Mouse (Mus musculus): ENCODE data around the gene Schip1. TPM values are rescaled to one million over a fixed set of nuclear protein-coding genes. Genes with fewer than 3 reads are reported as not detected.

The Schip1 gene
- polyA plus RNA-seq, 1 experiment from 2014 or later = 60.3 TPM

DNA sequence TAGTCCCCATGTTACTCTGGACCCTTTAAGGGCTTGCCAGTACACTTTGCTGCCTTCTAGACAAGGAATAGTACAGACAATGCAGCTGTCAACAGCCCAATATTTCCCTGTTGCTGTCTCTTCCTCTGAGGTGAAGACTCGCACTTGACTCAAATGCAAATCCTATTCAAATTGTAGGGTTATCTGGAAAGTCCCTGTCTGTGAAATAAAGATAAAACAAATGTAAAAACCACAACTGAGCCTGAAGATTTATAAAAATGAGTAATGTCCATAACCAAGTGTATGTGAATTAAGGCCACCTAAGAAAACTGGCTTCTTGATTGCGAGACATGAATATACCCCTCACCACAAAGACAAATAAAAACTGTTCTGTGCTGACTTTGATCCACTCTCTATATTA is 175.3 kb downstream of the Schip1 start:
- H3K4me2 ChIP-seq (ENCODE audit: low read depth, low read length) = no peak overlapping the region
- ATAC-seq (replicated peaks; ENCODE audit: extremely low read depth, insufficient read depth, low FRiP score) = no peak
- no peaks in the 10 kb centered on the region for H3K27me3 ChIP-seq (ENCODE audit: control insufficient read depth, insufficient read depth, low read length)

DNA sequence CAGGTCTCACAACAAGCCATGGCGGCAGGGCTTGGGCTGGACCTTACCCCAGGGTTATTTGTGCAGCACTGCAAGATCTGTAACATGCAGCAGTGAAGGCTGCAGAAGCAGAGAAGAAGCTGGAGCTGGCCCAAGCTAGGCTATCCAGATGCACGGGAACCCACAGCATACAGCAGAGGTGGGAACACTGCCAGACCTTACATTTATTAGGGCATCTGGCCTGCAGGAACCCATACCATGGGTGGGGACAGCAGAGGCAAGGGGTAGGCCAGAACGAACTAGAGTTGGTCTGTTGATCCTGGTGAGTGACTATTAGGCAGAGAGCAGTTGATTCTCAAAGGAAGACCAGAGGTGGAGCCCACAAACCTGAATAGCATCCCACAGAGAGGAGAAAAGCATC is 178.6 kb downstream of the Schip1 start:
- H3K9ac ChIP-seq (ENCODE audit: low read length) = no peak overlapping the region
- H3K4me2 ChIP-seq (ENCODE audit: low read depth, low read length) = no peak overlapping the region
- ATAC-seq (replicated peaks; ENCODE audit: extremely low read depth, insufficient read depth, low FRiP score) = no peak
- no peaks in the 10 kb centered on the region for H3K9me3 ChIP-seq (replicated peaks; ENCODE audit: control insufficient read depth, low read length)
- H3K36me3 ChIP-seq (ENCODE audit: control insufficient read depth, insufficient read depth) = no peaks in the 10 kb centered on the region
- H3K4me1 ChIP-seq (ENCODE audit: control insufficient read depth, insufficient read depth, low read length) = 0 out of 2 replicates have a peak, but pooled peaks cover 2% of the 10 kb centered on the region
- no peak overlapping the region for H3K27ac ChIP-seq (ENCODE audit: low read length)
- 63% methylated on average over 3 of the region's 3 CpGs for WGBS
- no peak overlapping the region for H3K4me3 ChIP-seq (ENCODE audit: low read length)
- H3K27me3 ChIP-seq (ENCODE audit: control insufficient read depth, insufficient read depth, low read length) = no peaks in the 10 kb centered on the region

More for the DNA sequence above, 175.3 kb downstream of the Schip1 start:
- 83% methylated on average over 2 of the region's 2 CpGs for WGBS
- H3K4me1 ChIP-seq (ENCODE audit: control insufficient read depth, insufficient read depth, low read length) = no peaks in the 10 kb centered on the region
- no peak overlapping the region for H3K4me3 ChIP-seq (ENCODE audit: low read length)
- H3K36me3 ChIP-seq (ENCODE audit: control insufficient read depth, insufficient read depth) = no peaks in the 10 kb centered on the region
- no peak overlapping the region for H3K9ac ChIP-seq (ENCODE audit: low read length)
- H3K9me3 ChIP-seq (replicated peaks; ENCODE audit: control insufficient read depth, low read length) = no peaks in the 10 kb centered on the region
- H3K27ac ChIP-seq (ENCODE audit: low read length) = no peak overlapping the region

DNA sequence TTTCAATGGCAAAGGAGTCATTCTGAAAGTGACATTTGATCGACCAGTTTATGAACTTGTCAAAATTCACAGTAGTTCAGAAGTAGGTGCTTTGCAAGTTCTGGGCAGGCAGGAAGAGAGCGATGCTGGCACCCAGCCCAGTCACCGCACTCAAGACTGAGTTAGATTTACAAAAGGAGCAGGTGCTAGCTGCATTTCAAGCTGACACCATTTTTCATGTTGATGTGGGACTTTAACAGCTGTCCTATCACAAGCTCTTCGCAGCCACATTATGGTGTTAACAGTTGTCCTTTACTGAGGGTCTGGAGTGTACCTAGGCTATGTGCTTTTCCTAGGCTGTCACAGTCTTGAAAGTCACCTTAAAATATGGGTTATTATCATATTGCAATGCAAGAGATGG is 181.6 kb downstream of the Schip1 start:
- Histone ChIP-seq H3K27ac (ENCODE audit: low read length) (no peak overlapping the region), H3K36me3 (ENCODE audit: control insufficient read depth, insufficient read depth) (no peaks in the 10 kb centered on the region), H3K4me1 (ENCODE audit: control insufficient read depth, insufficient read depth, low read length) (0 out of 2 replicates have a peak, but pooled peaks cover 2% of the 10 kb centered on the region), H3K9me3 (replicated peaks; ENCODE audit: control insufficient read depth, low read length) (no peaks in the 10 kb centered on the region), H3K9ac (ENCODE audit: low read length) (no peak overlapping the region), H3K4me2 (ENCODE audit: low read depth, low read length) (no peak overlapping the region), H3K27me3 (ENCODE audit: control insufficient read depth, insufficient read depth, low read length) (no peaks in the 10 kb centered on the region), H3K4me3 (ENCODE audit: low read length) (no peak overlapping the region)
- ATAC-seq (replicated peaks; ENCODE audit: extremely low read depth, insufficient read depth, low FRiP score) = no peak
- WGBS = 57% methylated on average over 4 of the region's 4 CpGs

DNA sequence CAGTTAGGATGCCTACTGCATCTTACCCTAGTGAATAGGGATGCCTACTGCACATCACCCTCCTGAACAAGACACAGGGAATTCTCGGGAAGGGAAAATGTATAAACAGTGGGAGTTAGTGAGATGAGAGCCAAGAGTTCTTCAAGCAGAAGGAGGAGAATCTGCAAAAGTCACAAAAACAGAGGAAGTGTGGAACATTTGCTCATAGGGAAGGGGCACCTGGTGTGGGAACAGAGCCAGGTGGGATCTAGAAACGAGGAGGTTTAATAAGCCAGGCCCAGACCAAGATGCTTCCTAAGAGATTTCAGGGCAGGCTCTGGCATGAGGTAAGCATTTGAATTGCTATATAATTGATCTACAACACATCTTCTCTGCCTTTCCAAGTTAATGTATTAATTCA is 186.0 kb downstream of the Schip1 start:
- Histone ChIP-seq H3K9me3 (replicated peaks; ENCODE audit: control insufficient read depth, low read length) (no peaks in the 10 kb centered on the region), H3K4me3 (ENCODE audit: low read length) (no peak overlapping the region), H3K27me3 (ENCODE audit: control insufficient read depth, insufficient read depth, low read length) (no peaks in the 10 kb centered on the region), H3K9ac (ENCODE audit: low read length) (no peak overlapping the region), H3K36me3 (ENCODE audit: control insufficient read depth, insufficient read depth) (no peaks in the 10 kb centered on the region), H3K4me2 (ENCODE audit: low read depth, low read length) (no peak overlapping the region), H3K4me1 (ENCODE audit: control insufficient read depth, insufficient read depth, low read length) (0 out of 2 replicates have a peak, but pooled peaks cover 2% of the 10 kb centered on the region), H3K27ac (ENCODE audit: low read length) (no peak overlapping the region)
- no peak for ATAC-seq (replicated peaks; ENCODE audit: extremely low read depth, insufficient read depth, low FRiP score)
- WGBS = 55% methylated on average over 2 of the region's 2 CpGs

DNA sequence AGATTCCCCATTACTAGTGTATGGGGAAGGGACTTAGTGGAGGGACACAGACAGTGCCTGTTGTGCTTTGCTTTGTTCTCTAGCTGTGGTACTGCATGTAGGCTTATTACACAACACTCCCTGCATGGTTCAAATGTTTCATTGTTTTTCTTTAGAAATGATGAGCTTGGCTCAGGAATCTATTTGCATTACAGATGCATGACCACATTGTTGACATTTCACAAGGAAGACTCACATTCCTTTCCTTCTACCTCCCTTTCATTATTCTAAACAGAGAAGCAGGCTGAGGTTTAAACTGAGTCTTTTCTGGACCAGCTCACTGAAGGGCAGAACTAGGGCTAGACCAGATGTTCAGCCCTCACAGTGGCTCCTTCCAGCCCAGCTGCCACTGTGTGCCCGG is 187.7 kb downstream of the Schip1 start:
- H3K4me1 ChIP-seq (ENCODE audit: control insufficient read depth, insufficient read depth, low read length) = no peaks in the 10 kb centered on the region
- H3K4me3 ChIP-seq (ENCODE audit: low read length) = no peak overlapping the region
- ATAC-seq (replicated peaks; ENCODE audit: extremely low read depth, insufficient read depth, low FRiP score) = no peak

DNA sequence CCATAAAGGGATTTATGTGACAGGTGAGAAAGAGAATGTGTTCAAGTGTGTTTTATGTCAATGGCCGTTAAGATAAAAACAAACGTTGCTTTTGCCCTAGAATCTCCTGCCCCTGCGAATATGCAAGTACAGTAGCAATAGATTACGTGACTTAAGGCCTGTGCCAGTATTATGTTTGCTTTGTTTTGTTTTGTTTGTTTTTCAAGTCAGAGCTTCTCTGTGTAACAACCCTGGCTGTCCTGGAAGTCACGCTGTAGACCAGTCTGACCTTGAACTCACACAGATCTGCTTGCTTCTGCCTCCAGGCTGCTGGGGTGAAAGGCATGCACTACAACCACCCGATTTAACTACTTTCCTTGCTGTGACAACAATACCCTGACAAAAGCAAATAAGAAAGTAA is 197.7 kb downstream of the Schip1 start:
- H3K4me2 ChIP-seq (ENCODE audit: low read depth, low read length) = no peak overlapping the region
- H3K4me1 ChIP-seq (ENCODE audit: control insufficient read depth, insufficient read depth, low read length) = no peaks in the 10 kb centered on the region
- no peaks in the 10 kb centered on the region for H3K36me3 ChIP-seq (ENCODE audit: control insufficient read depth, insufficient read depth)
- 56% methylated on average over 6 of the region's 6 CpGs for WGBS
- H3K27me3 ChIP-seq (ENCODE audit: control insufficient read depth, insufficient read depth, low read length) = no peaks in the 10 kb centered on the region
- no peak for ATAC-seq (replicated peaks; ENCODE audit: extremely low read depth, insufficient read depth, low FRiP score)
- no peaks in the 10 kb centered on the region for H3K9me3 ChIP-seq (replicated peaks; ENCODE audit: control insufficient read depth, low read length)
- no peak overlapping the region for H3K27ac ChIP-seq (ENCODE audit: low read length)
- H3K9ac ChIP-seq (ENCODE audit: low read length) = no peak overlapping the region
- H3K4me3 ChIP-seq (ENCODE audit: low read length) = no peak overlapping the region

More for the DNA sequence above, 187.7 kb downstream of the Schip1 start:
- 44% methylated on average over 1 of the region's 1 CpGs for WGBS
- Histone ChIP-seq H3K9ac (ENCODE audit: low read length) (no peak overlapping the region), H3K9me3 (replicated peaks; ENCODE audit: control insufficient read depth, low read length) (no peaks in the 10 kb centered on the region), H3K27me3 (ENCODE audit: control insufficient read depth, insufficient read depth, low read length) (no peaks in the 10 kb centered on the region), H3K4me2 (ENCODE audit: low read depth, low read length) (no peak overlapping the region), H3K27ac (ENCODE audit: low read length) (no peak overlapping the region), H3K36me3 (ENCODE audit: control insufficient read depth, insufficient read depth) (no peaks in the 10 kb centered on the region)

DNA sequence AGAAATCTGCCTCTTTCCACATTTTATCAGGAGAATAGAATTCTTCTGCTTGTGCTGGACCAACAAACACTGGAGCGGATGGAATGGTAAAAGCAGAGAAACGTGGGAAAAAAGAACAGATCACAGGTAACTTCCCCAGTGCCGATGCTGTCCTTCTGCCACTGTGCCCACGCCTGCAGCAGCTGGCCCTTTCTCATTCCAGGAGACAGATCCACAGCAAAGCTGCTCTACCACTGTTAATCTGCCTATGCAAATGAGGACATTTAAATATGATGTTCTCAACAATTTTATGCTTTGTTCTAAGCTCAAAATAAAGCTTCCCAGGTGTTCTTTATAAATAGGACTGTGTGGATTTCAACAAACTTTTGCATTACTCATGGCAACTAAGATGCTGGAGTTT is 203.3 kb downstream of the Schip1 start:
- Histone ChIP-seq H3K9ac (ENCODE audit: low read length) (no peak overlapping the region), H3K27me3 (ENCODE audit: control insufficient read depth, insufficient read depth, low read length) (no peaks in the 10 kb centered on the region), H3K4me2 (ENCODE audit: low read depth, low read length) (no peak overlapping the region), H3K27ac (ENCODE audit: low read length) (no peak overlapping the region), H3K36me3 (ENCODE audit: control insufficient read depth, insufficient read depth) (no peaks in the 10 kb centered on the region), H3K9me3 (replicated peaks; ENCODE audit: control insufficient read depth, low read length) (no peaks in the 10 kb centered on the region), H3K4me1 (ENCODE audit: control insufficient read depth, insufficient read depth, low read length) (no peaks in the 10 kb centered on the region), H3K4me3 (ENCODE audit: low read length) (no peak overlapping the region)
- 87% methylated on average over 4 of the region's 4 CpGs for WGBS
- no peak for ATAC-seq (replicated peaks; ENCODE audit: extremely low read depth, insufficient read depth, low FRiP score)

DNA sequence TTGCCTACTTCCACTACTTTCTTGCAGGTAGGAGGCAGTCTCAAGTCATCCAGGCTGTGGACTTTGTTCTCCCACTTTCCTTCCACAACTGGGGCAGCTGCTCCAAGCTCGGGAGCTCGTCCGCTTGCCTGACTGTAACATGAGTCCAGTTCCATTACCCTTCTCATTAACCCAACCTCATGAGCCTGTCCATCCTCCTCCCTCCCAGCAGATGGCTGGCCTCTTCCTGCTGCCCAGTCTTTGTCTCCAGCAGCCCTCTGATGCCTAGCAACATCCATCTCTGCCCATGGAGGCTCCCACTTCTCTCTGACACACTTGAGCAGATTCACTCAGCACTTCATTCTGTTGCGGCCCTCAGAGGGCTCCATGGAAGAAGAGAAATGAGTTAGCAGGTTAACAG is 204.6 kb downstream of the Schip1 start:
- Histone ChIP-seq H3K9ac (ENCODE audit: low read length) (no peak overlapping the region), H3K27ac (ENCODE audit: low read length) (no peak overlapping the region), H3K9me3 (replicated peaks; ENCODE audit: control insufficient read depth, low read length) (no peaks in the 10 kb centered on the region), H3K4me3 (ENCODE audit: low read length) (no peak overlapping the region), H3K36me3 (ENCODE audit: control insufficient read depth, insufficient read depth) (no peaks in the 10 kb centered on the region), H3K4me1 (ENCODE audit: control insufficient read depth, insufficient read depth, low read length) (no peaks in the 10 kb centered on the region), H3K27me3 (ENCODE audit: control insufficient read depth, insufficient read depth, low read length) (no peaks in the 10 kb centered on the region), H3K4me2 (ENCODE audit: low read depth, low read length) (no peak overlapping the region)
- ATAC-seq (replicated peaks; ENCODE audit: extremely low read depth, insufficient read depth, low FRiP score) = no peak
- 87% methylated on average over 4 of the region's 4 CpGs for WGBS

DNA sequence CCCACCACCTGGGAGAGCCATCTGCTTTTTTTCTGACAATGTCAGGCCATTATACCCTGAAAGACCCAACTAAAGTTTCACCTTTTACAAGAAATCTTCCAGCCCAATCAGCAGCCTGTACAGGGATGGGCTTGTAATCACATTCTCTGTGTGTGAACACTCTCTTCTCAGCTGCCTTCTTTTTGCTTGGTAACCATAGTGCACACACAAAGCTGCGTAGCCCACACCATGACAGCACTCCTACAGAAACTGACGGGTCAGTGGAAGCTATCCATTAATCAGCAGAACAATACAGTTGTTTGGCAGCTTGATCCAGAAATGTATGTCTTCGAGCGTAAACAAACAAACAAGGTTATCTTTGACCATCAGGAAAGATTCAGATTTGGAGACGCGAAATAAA is 205.6 kb downstream of the Schip1 start:
- Histone ChIP-seq H3K36me3 (ENCODE audit: control insufficient read depth, insufficient read depth) (no peaks in the 10 kb centered on the region), H3K27ac (ENCODE audit: low read length) (no peak overlapping the region), H3K9ac (ENCODE audit: low read length) (no peak overlapping the region), H3K4me3 (ENCODE audit: low read length) (no peak overlapping the region), H3K9me3 (replicated peaks; ENCODE audit: control insufficient read depth, low read length) (no peaks in the 10 kb centered on the region), H3K4me1 (ENCODE audit: control insufficient read depth, insufficient read depth, low read length) (no peaks in the 10 kb centered on the region), H3K4me2 (ENCODE audit: low read depth, low read length) (no peak overlapping the region), H3K27me3 (ENCODE audit: control insufficient read depth, insufficient read depth, low read length) (no peaks in the 10 kb centered on the region)
- ATAC-seq (replicated peaks; ENCODE audit: extremely low read depth, insufficient read depth, low FRiP score) = no peak
- 85% methylated on average over 6 of the region's 6 CpGs for WGBS

DNA sequence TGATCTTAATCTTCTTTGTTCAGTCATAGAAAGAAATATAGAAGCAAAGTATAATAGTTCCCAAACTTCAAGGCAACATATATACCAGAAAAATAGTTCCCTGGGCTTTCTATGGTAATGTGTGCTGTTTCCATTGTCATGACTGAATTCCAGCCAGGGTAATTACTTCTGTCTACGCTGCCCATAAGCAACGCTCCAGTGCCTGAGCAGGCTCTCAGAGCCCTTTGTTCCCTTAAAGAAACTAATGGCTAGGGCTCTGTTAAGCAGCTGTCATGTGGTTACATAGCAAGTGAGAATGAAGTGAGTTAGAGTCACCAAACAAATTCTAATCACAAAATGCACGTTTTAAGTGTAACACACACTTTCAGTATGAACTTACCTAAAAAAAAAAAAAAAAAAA is 206.9 kb downstream of the Schip1 start:
- H3K9ac ChIP-seq (ENCODE audit: low read length) = no peak overlapping the region

More for the DNA sequence above, 206.9 kb downstream of the Schip1 start:
- WGBS = 69% methylated on average over 3 of the region's 3 CpGs
- Histone ChIP-seq H3K4me1 (ENCODE audit: control insufficient read depth, insufficient read depth, low read length) (no peaks in the 10 kb centered on the region), H3K27me3 (ENCODE audit: control insufficient read depth, insufficient read depth, low read length) (no peaks in the 10 kb centered on the region), H3K27ac (ENCODE audit: low read length) (no peak overlapping the region), H3K9me3 (replicated peaks; ENCODE audit: control insufficient read depth, low read length) (no peaks in the 10 kb centered on the region), H3K4me2 (ENCODE audit: low read depth, low read length) (no peak overlapping the region), H3K4me3 (ENCODE audit: low read length) (no peak overlapping the region), H3K36me3 (ENCODE audit: control insufficient read depth, insufficient read depth) (no peaks in the 10 kb centered on the region)
- ATAC-seq (replicated peaks; ENCODE audit: extremely low read depth, insufficient read depth, low FRiP score) = no peak
